Mouse (Mus musculus): ENCODE measurements around the gene Chrm3. TPM values are rescaled to one million over a fixed set of nuclear protein-coding genes. Genes with fewer than 3 reads are reported as not detected.

Chrm3 gene
- polyA plus RNA-seq, 1 experiment: 1.8 TPM

- H3K4me3 ChIP-seq (replicated peaks; ENCODE audit: extremely low read depth, low read depth, low read length): no peak overlapping the region
- no peak for TF ChIP-seq POLR2A (IDR thresholded peaks at IDR 0.05; ENCODE audit: borderline replicate concordance, extremely low read depth, low read depth, low read length)
- no peak for TF ChIP-seq CTCF (IDR thresholded peaks at IDR 0.05; ENCODE audit: insufficient read depth, low read length)
- WGBS: 67% methylated on average over 4 of the region's 4 CpGs
- no peak for DNase-seq
- peaks cover 2% of the 10 kb centered on the region; the same call in 1 of the 2 replicates for H3K4me1 ChIP-seq (ENCODE audit: control insufficient read depth, insufficient read depth, low read length)
Measured at GRCm38 (mm10) chr13:10239825-10240224, 120.8 kb downstream of the Chrm3 start.

DNA sequence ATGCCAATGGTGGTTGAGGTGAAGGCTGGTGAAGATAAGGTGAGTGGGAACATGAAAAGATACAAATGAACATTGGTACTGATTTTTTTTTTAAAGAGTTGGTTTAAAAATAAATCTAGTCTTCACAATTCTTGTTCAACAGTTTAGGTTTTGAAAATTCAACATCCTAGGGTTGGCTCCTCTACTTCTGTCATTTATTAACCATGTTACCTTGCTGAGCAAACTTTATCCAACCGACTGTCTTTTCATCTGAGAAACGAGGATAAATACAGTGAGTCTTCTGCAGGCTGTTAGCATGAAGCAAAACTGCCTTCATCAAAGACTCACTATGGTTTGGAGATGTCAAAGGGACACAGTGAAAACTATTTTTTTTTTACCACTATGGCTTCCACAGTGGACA is 123.0 kb downstream of the Chrm3 start:
- H3K4me1 ChIP-seq (ENCODE audit: control insufficient read depth, insufficient read depth, low read length): no peaks in the 10 kb centered on the region
- 57% methylated on average over 2 of the region's 2 CpGs for WGBS
- no peak overlapping the region for H3K4me3 ChIP-seq (replicated peaks; ENCODE audit: extremely low read depth, low read depth, low read length)
- TF ChIP-seq POLR2A (IDR thresholded peaks at IDR 0.05; ENCODE audit: borderline replicate concordance, extremely low read depth, low read depth, low read length) (no peak), CTCF (IDR thresholded peaks at IDR 0.05; ENCODE audit: insufficient read depth, low read length) (no peak)
- DNase-seq: no peak

GRCm38 (mm10) chr13:10236279-10236678 is 124.4 kb downstream of the Chrm3 start:
- WGBS: 94% methylated on average over 4 of the region's 4 CpGs
- Histone ChIP-seq H3K4me3 (replicated peaks; ENCODE audit: extremely low read depth, low read depth, low read length) (no peak overlapping the region), H3K4me1 (ENCODE audit: control insufficient read depth, insufficient read depth, low read length) (no peaks in the 10 kb centered on the region)
- no peak for DNase-seq
- TF ChIP-seq POLR2A (IDR thresholded peaks at IDR 0.05; ENCODE audit: borderline replicate concordance, extremely low read depth, low read depth, low read length) (no peak), CTCF (IDR thresholded peaks at IDR 0.05; ENCODE audit: insufficient read depth, low read length) (no peak)

DNA sequence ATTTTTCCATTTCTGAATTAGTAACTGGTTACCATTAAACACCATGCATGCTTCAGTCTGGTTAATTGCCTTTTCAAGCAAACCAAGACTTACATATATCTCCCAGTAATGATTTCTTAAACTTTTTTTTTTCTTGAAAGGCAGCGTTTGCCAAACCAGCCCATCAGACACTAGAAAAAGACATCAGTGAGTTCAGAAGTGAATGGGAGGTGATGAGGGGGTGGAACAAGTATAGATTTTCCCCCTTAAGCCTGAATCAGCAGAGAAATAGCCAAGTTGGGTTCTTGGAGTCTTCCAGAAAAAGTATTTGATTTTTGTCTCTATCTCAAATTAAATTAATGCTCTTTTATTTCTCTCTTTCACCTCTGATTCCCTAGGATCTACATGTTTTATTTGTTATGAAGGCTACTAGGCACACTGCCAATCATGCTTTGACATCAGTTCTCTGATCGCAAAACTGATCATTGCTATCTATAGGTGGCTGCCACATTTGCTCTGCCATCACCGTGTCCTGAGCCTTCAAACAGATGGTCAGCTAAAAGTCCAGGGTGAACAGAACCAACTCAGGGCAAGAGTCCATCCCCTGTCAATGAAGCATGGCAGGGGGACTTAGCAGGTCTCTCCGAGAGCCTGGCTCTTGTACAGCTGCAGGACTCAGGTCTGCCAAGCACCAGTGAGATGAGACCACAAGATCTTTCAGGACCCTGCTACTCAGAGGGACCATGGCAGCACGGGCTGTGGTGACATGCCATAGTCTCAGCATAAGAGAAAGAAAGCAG is 125.1 kb downstream of the Chrm3 start:
- no peak overlapping the region for H3K4me3 ChIP-seq (replicated peaks; ENCODE audit: extremely low read depth, low read depth, low read length)
- H3K4me1 ChIP-seq (ENCODE audit: control insufficient read depth, insufficient read depth, low read length): no peaks in the 10 kb centered on the region
- no peak for TF ChIP-seq CTCF (IDR thresholded peaks at IDR 0.05; ENCODE audit: insufficient read depth, low read length)
- TF ChIP-seq POLR2A (IDR thresholded peaks at IDR 0.05; ENCODE audit: borderline replicate concordance, extremely low read depth, low read depth, low read length): no peak
- no peak for DNase-seq
- WGBS: 84% methylated on average over 5 of the region's 5 CpGs

DNA sequence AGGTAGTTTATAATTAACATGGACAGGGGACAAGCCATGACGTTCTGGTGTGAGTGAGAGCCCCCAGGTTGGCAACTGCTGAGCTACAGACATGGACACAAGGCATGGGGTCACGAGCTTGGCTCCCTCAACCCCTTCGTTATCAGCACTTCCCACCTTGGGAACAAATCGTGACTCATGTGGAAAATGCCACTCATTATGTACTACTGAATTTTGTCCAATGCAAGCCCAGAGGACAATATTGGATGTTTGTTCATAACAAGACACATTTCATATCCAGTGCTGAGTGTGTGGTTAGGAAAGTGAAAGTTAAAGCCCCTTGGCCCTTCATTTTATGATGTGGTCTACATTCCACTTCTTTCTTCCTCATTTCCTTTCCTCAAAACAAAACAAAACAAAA is 140.2 kb downstream of the Chrm3 start:
- Histone ChIP-seq H3K4me1 (ENCODE audit: control insufficient read depth, insufficient read depth, low read length) (no peaks in the 10 kb centered on the region), H3K4me3 (replicated peaks; ENCODE audit: extremely low read depth, low read depth, low read length) (no peak overlapping the region)
- DNase-seq: no peak
- TF ChIP-seq POLR2A (IDR thresholded peaks at IDR 0.05; ENCODE audit: borderline replicate concordance, extremely low read depth, low read depth, low read length): no peak
- no peak for TF ChIP-seq CTCF (IDR thresholded peaks at IDR 0.05; ENCODE audit: insufficient read depth, low read length)
- WGBS: 64% methylated on average over 4 of the region's 4 CpGs

DNA sequence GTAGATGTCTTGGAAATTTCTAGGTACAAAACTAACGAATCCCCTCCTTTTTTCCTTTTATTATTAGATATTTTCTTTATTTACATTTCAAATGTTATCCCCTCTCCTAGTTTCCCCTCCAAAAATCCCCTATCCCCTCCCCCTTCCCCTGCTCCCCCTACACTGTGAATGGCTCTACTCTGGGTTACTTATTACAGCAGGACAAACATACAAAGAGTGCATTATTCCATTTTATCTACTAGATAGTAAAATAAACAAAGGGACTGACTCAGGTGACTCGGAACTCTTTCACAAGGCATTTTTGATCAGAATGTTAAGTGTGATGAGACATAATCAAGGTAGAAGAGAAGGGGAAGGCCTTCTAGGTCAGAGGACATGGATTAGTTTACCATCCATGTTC is 148.5 kb downstream of the Chrm3 start:
- TF ChIP-seq CTCF (IDR thresholded peaks at IDR 0.05; ENCODE audit: insufficient read depth, low read length): no peak
- no peak for DNase-seq
- 68% methylated on average over 2 of the region's 2 CpGs for WGBS
- Histone ChIP-seq H3K4me1 (ENCODE audit: control insufficient read depth, insufficient read depth, low read length) (no peaks in the 10 kb centered on the region), H3K4me3 (replicated peaks; ENCODE audit: extremely low read depth, low read depth, low read length) (no peak overlapping the region)

- TF ChIP-seq POLR2A (IDR thresholded peaks at IDR 0.05; ENCODE audit: borderline replicate concordance, extremely low read depth, low read depth, low read length) (no peak), CTCF (IDR thresholded peaks at IDR 0.05; ENCODE audit: insufficient read depth, low read length) (no peak)
- no peak overlapping the region for H3K4me3 ChIP-seq (replicated peaks; ENCODE audit: extremely low read depth, low read depth, low read length)
- H3K4me1 ChIP-seq (ENCODE audit: control insufficient read depth, insufficient read depth, low read length): no peaks in the 10 kb centered on the region
- no peak for DNase-seq
- WGBS: 33% methylated on average over 1 of the region's 1 CpGs
Measured at GRCm38 (mm10) chr13:10210522-10211244, 150.0 kb downstream of the Chrm3 start.

DNA sequence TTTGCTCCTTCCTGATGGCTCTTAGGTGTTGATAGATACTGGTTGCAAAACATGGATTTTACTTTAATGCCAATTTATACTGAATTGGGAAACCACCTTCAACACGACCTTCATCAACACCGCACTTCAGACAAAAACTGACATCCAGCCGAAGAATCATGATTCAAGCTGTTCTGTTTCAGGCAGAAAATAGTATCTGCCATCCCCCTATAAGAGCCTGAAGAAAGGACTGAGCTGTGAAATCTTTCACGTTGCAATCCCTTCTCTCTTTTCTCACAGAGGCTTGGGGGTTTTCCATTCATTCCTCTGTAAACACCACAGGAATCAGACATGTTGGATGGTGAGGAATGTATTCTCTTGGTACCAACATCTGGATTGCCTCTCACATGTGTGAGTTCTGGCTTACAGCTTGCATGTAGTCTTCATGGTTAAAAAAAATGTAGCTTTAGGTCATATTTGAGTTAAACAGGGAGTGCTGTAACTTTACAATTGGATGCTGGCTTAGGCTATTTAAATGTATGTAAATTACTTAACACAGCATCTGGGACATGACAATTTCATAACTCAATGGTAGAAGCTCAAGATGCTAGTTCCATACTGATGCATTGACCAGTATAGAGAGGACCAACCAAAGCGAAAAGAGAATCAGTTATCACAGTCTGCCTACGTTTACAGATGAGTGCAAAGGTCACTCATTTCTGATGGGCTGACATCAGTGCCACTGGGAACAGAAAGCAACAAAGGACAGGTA is 161.3 kb downstream of the Chrm3 start:
- WGBS: 78% methylated on average over 6 of the region's 6 CpGs
- Histone ChIP-seq H3K4me3 (replicated peaks; ENCODE audit: extremely low read depth, low read depth, low read length) (no peak overlapping the region), H3K4me1 (ENCODE audit: control insufficient read depth, insufficient read depth, low read length) (no peaks in the 10 kb centered on the region)
- DNase-seq: no peak
- TF ChIP-seq CTCF (IDR thresholded peaks at IDR 0.05; ENCODE audit: insufficient read depth, low read length) (no peak), POLR2A (IDR thresholded peaks at IDR 0.05; ENCODE audit: borderline replicate concordance, extremely low read depth, low read depth, low read length) (no peak)

GRCm38 (mm10) chr13:10189829-10190228 is 170.8 kb downstream of the Chrm3 start:
- 34% methylated on average over 2 of the region's 2 CpGs for WGBS
- no peak overlapping the region for H3K4me3 ChIP-seq (replicated peaks; ENCODE audit: extremely low read depth, low read depth, low read length)
- TF ChIP-seq CTCF (IDR thresholded peaks at IDR 0.05; ENCODE audit: insufficient read depth, low read length): no peak
- no peak for TF ChIP-seq POLR2A (IDR thresholded peaks at IDR 0.05; ENCODE audit: borderline replicate concordance, extremely low read depth, low read depth, low read length)
- H3K4me1 ChIP-seq (ENCODE audit: control insufficient read depth, insufficient read depth, low read length): no peaks in the 10 kb centered on the region
- DNase-seq: no peak

Measured in lung, adult 2 months (tissue).